Mouse (Mus musculus) hindbrain, embryonic 12.5 days (tissue): Measurements from ENCODE around the gene Rab20. TPM values are rescaled to one million over a fixed set of nuclear protein-coding genes. Genes with fewer than 3 reads are reported as not detected.

Experiments
- ATAC-seq: fragments of 200-750 bp; cut with Nextera tagmentation; 2 replicates; pipeline ENCODE4 v1.8.0; 2017; ENCODE audit warnings: moderate TSS enrichment; ENCODE audit not compliant: low FRiP score
- H3K27ac ChIP-seq: fragments of 300-500 bp; sonication (generic); 2 replicates; pipeline ENCODE4 v1.5.1; 2016; ENCODE audit warnings: mild to moderate bottlenecking
- H3K27me3 ChIP-seq: fragments of 300-500 bp; sonication (generic); 2 replicates; pipeline ENCODE4 v1.6.1; 2016; ENCODE audit warnings: mild to moderate bottlenecking
- H3K36me3 ChIP-seq: fragments of 300-500 bp; sonication (generic); 2 replicates; pipeline ENCODE4 v1.6.1; 2016; ENCODE audit warnings: mild to moderate bottlenecking
- H3K4me1 ChIP-seq: fragments of 300-500 bp; sonication (generic); 2 replicates; pipeline ENCODE4 v1.6.1; 2016
- H3K4me2 ChIP-seq: fragments of 300-500 bp; sonication (generic); replicated peaks from 2 replicates; pipeline ENCODE4 v1.6.1; 2016; ENCODE audit warnings: mild to moderate bottlenecking
- H3K4me3 ChIP-seq: fragments of 300-500 bp; sonication (generic); 2 replicates; pipeline ENCODE4 v1.5.1; 2016; ENCODE audit warnings: mild to moderate bottlenecking
- H3K9ac ChIP-seq: fragments of 300-500 bp; sonication (generic); 2 replicates; pipeline ENCODE4 v1.6.1; 2016; ENCODE audit warnings: mild to moderate bottlenecking, moderate library complexity
- H3K9me3 ChIP-seq: fragments of 300-500 bp; sonication (generic); replicated peaks from 2 replicates; pipeline ENCODE4 v1.6.1; 2016; ENCODE audit warnings: mild to moderate bottlenecking
- WGBS: fragments of 180-500 bp; shearing (Covaris S2); methylation state at CpG from one replicate; pipeline ENCODE4 v1.1.7; 2016; 5-methylcytosine and 5-hydroxymethylcytosine counted together
- polyA plus RNA-seq: library from polyadenylated mRNA; unstranded; fragments of >200 nt; fragmentation: Nextera tagmentation; extraction: Ambion mirVana; gene quantifications from 2 replicates; pipeline ENCODE4 v1.2.1, GENCODE M21; 2016

Gene Rab20
- polyA plus RNA-seq: 0.79 and 1.6 TPM in 2 replicates

- H3K4me1 ChIP-seq: peaks cover 25% of the 10 kb centered on the region
- no peaks in the 10 kb centered on the region for H3K36me3 ChIP-seq
- peak within 1 kb of the TSS; percentile 79 for H3K4me2 ChIP-seq
- peaks cover 95% of the 10 kb centered on the region for H3K27me3 ChIP-seq
- peak within 1 kb of the TSS; percentile 29; the same call in 1 of the 2 replicates for H3K9ac ChIP-seq
- under 1% methylated on average over 69 of the region's 69 CpGs for WGBS
- H3K9me3 ChIP-seq: no peaks in the 10 kb centered on the region
- no peak within 1 kb of the TSS for H3K27ac ChIP-seq
- ATAC-seq: peak; percentile 78
- H3K4me3 ChIP-seq: peak within 1 kb of the TSS; percentile 42
Observed at GRCm38 (mm10) chr8:11477811-11478761, at the start of gene Rab20. Gene Rab20, minus strand, starts transcription at chr8:11478710.

- 94% methylated on average over 3 of the region's 3 CpGs for WGBS
- no peaks in the 10 kb centered on the region for H3K9me3 ChIP-seq
- no peak overlapping the region for H3K4me3 ChIP-seq
- H3K4me2 ChIP-seq: no peak overlapping the region
- no peak overlapping the region for H3K27ac ChIP-seq
- H3K27me3 ChIP-seq: no peaks in the 10 kb centered on the region
- no peak for ATAC-seq
- no peaks in the 10 kb centered on the region for H3K4me1 ChIP-seq
- H3K9ac ChIP-seq: no peak overlapping the region
- peaks cover 29% of the 10 kb centered on the region for H3K36me3 ChIP-seq
Observed at GRCm38 (mm10) chr8:11523331-11523730, 44.8 kb upstream of the Rab20 start.

GRCm38 (mm10) chr8:11518676-11519075 lies 40.2 kb upstream of the Rab20 start:
- 93% methylated on average over 11 of the region's 11 CpGs for WGBS
- ATAC-seq: no peak

GRCm38 (mm10) chr8:11518056-11518396 lies 39.5 kb upstream of the Rab20 start:
- H3K36me3 ChIP-seq: peaks cover 74% of the 10 kb centered on the region
- H3K9me3 ChIP-seq: no peaks in the 10 kb centered on the region
- H3K27ac ChIP-seq: no peak overlapping the region
- ATAC-seq: no peak
- no peaks in the 10 kb centered on the region for H3K27me3 ChIP-seq
- no peak overlapping the region for H3K4me3 ChIP-seq
- WGBS: 95% methylated on average over 6 of the region's 6 CpGs
- no peaks in the 10 kb centered on the region for H3K4me1 ChIP-seq
- H3K9ac ChIP-seq: no peak overlapping the region
- no peak overlapping the region for H3K4me2 ChIP-seq

More at GRCm38 (mm10) chr8:11518676-11519075, 40.2 kb upstream of the Rab20 start:
- no peak overlapping the region for H3K27ac ChIP-seq
- H3K4me2 ChIP-seq: no peak overlapping the region
- peaks cover 68% of the 10 kb centered on the region for H3K36me3 ChIP-seq
- no peak overlapping the region for H3K9ac ChIP-seq
- H3K4me3 ChIP-seq: no peak overlapping the region
- H3K27me3 ChIP-seq: no peaks in the 10 kb centered on the region
- no peaks in the 10 kb centered on the region for H3K4me1 ChIP-seq
- H3K9me3 ChIP-seq: no peaks in the 10 kb centered on the region

GRCm38 (mm10) chr8:11517366-11518055 lies 39.0 kb upstream of the Rab20 start:
- peaks cover 79% of the 10 kb centered on the region for H3K36me3 ChIP-seq
- H3K4me2 ChIP-seq: no peak overlapping the region
- H3K4me1 ChIP-seq: no peaks in the 10 kb centered on the region
- no peak overlapping the region for H3K9ac ChIP-seq
- H3K9me3 ChIP-seq: no peaks in the 10 kb centered on the region
- no peak overlapping the region for H3K27ac ChIP-seq
- no peak for ATAC-seq
- 84% methylated on average over 16 of the region's 16 CpGs for WGBS
- no peak overlapping the region for H3K4me3 ChIP-seq
- no peaks in the 10 kb centered on the region for H3K27me3 ChIP-seq

GRCm38 (mm10) chr8:11516292-11516691 lies 37.8 kb upstream of the Rab20 start:
- Histone ChIP-seq H3K27ac (no peak overlapping the region), H3K4me1 (no peaks in the 10 kb centered on the region), H3K9ac (no peak overlapping the region), H3K4me3 (no peak overlapping the region), H3K27me3 (no peaks in the 10 kb centered on the region), H3K9me3 (no peaks in the 10 kb centered on the region), H3K36me3 (peaks cover 81% of the 10 kb centered on the region), H3K4me2 (no peak overlapping the region)
- 96% methylated on average over 9 of the region's 9 CpGs for WGBS
- no peak for ATAC-seq

GRCm38 (mm10) chr8:11513247-11513646 lies 34.7 kb upstream of the Rab20 start:
- no peak overlapping the region for H3K4me3 ChIP-seq
- no peak overlapping the region for H3K4me2 ChIP-seq
- H3K9me3 ChIP-seq: no peaks in the 10 kb centered on the region
- H3K36me3 ChIP-seq: peaks cover 92% of the 10 kb centered on the region
- ATAC-seq: no peak
- WGBS: 90% methylated on average over 5 of the region's 5 CpGs
- no peaks in the 10 kb centered on the region for H3K4me1 ChIP-seq
- H3K27ac ChIP-seq: no peak overlapping the region
- no peaks in the 10 kb centered on the region for H3K27me3 ChIP-seq
- no peak overlapping the region for H3K9ac ChIP-seq

- Histone ChIP-seq H3K4me1 (no peaks in the 10 kb centered on the region), H3K27ac (no peak overlapping the region), H3K27me3 (no peaks in the 10 kb centered on the region), H3K36me3 (peaks cover 93% of the 10 kb centered on the region), H3K4me2 (no peak overlapping the region), H3K9me3 (no peaks in the 10 kb centered on the region), H3K4me3 (no peak overlapping the region), H3K9ac (no peak overlapping the region)
- no peak for ATAC-seq
- WGBS: 94% methylated on average over 9 of the region's 9 CpGs
Observed at GRCm38 (mm10) chr8:11512711-11513110, 34.2 kb upstream of the Rab20 start.

GRCm38 (mm10) chr8:11510971-11511370 lies 32.5 kb upstream of the Rab20 start:
- H3K4me2 ChIP-seq: no peak overlapping the region
- H3K4me3 ChIP-seq: no peak overlapping the region
- no peaks in the 10 kb centered on the region for H3K4me1 ChIP-seq
- no peaks in the 10 kb centered on the region for H3K9me3 ChIP-seq
- ATAC-seq: no peak
- no peak overlapping the region for H3K27ac ChIP-seq
- no peak overlapping the region for H3K9ac ChIP-seq
- H3K27me3 ChIP-seq: no peaks in the 10 kb centered on the region
- H3K36me3 ChIP-seq: peaks cover 98% of the 10 kb centered on the region
- WGBS: 87% methylated on average over 5 of the region's 5 CpGs

GRCm38 (mm10) chr8:11508880-11509279 lies 30.4 kb upstream of the Rab20 start:
- WGBS: 88% methylated on average over 10 of the region's 10 CpGs
- Histone ChIP-seq H3K27me3 (no peaks in the 10 kb centered on the region), H3K4me3 (no peak overlapping the region), H3K9me3 (no peaks in the 10 kb centered on the region), H3K9ac (no peak overlapping the region), H3K4me1 (no peaks in the 10 kb centered on the region), H3K4me2 (no peak overlapping the region), H3K27ac (no peak overlapping the region), H3K36me3 (peaks cover 98% of the 10 kb centered on the region)
- ATAC-seq: no peak

GRCm38 (mm10) chr8:11506802-11507201 lies 28.3 kb upstream of the Rab20 start:
- no peak overlapping the region for H3K4me2 ChIP-seq
- H3K27me3 ChIP-seq: no peaks in the 10 kb centered on the region
- H3K4me3 ChIP-seq: no peak overlapping the region
- H3K36me3 ChIP-seq: peaks cover 90% of the 10 kb centered on the region
- H3K4me1 ChIP-seq: no peaks in the 10 kb centered on the region
- WGBS: 74% methylated on average over 6 of the region's 6 CpGs
- no peak overlapping the region for H3K9ac ChIP-seq
- no peaks in the 10 kb centered on the region for H3K9me3 ChIP-seq
- H3K27ac ChIP-seq: no peak overlapping the region
- no peak for ATAC-seq

GRCm38 (mm10) chr8:11506074-11506473 lies 27.6 kb upstream of the Rab20 start:
- H3K27ac ChIP-seq: no peak overlapping the region
- no peak overlapping the region for H3K4me3 ChIP-seq
- ATAC-seq: no peak
- H3K9ac ChIP-seq: no peak overlapping the region
- peaks cover 83% of the 10 kb centered on the region for H3K36me3 ChIP-seq
- no peaks in the 10 kb centered on the region for H3K27me3 ChIP-seq
- H3K4me1 ChIP-seq: no peaks in the 10 kb centered on the region
- no peak overlapping the region for H3K4me2 ChIP-seq
- no peaks in the 10 kb centered on the region for H3K9me3 ChIP-seq
- WGBS: 86% methylated on average over 14 of the region's 14 CpGs
